In genomic region chr1:83096935-83097334, GRCm38 (mm10) we compare ENCODE assay signal across 42 mouse cellular contexts. TPM values are rescaled to one million over a fixed set of nuclear protein-coding genes. Genes with fewer than 3 reads are reported as not detected.
"Had no signal": no experiment of that assay in that cellular context is flagged by ENCODE, and none has a peak within 500 bp of the region (broad histone marks: within the 10 kb centered on the region; RNA-seq: fewer than 3 reads in every experiment).

No protein-coding gene starts in this region.

- H3K27me3 ChIP-seq: heart, embryonic 12.5 days; hindbrain, embryonic 12.5 days; kidney, embryonic 15.5 days; limb, embryonic 13.5 days; liver, embryonic 12.5 days had no signal

- DNase-seq: gastrocnemius, adult 2 months; gastrocnemius, postnatal 10 days; gastrocnemius, postnatal 25 days; heart, adult 18-20 months; heart, postnatal 10 days; heart, postnatal 4 days; kidney, adult 11 months; kidney, adult 2 months; kidney, adult 9 months; kidney, postnatal 14 days; kidney, postnatal 36 days; layer of hippocampus, adult 9-11 months; layer of hippocampus, postnatal 36 days; liver had no signal

- ATAC-seq: hindbrain, embryonic 16.5 days; inflammation-experienced regulatory T-cells, adult 6 months; liver, embryonic 12.5 days had no signal

- H3K9ac ChIP-seq: heart, embryonic 12.5 days; hindbrain, embryonic 12.5 days; hindbrain, embryonic 14.5 days; kidney, embryonic 15.5 days; limb, embryonic 13.5 days; liver, embryonic 12.5 days; liver, embryonic 14.5 days had no signal

- H3K27ac ChIP-seq: gastrocnemius, adult 2 months; heart, embryonic 10.5 days; hindbrain, embryonic 10.5 days; hindbrain, embryonic 12.5 days; hindbrain, embryonic 14.5 days; kidney, embryonic 15.5 days; kidney, postnatal 0 days; limb, embryonic 13.5 days; liver, embryonic 12.5 days; liver, embryonic 14.5 days had no signal

- H3K4me2 ChIP-seq: heart, embryonic 12.5 days; hindbrain, embryonic 12.5 days; hindbrain, embryonic 14.5 days; kidney, embryonic 15.5 days; limb, embryonic 13.5 days; liver, embryonic 12.5 days had no signal

- H3K36me3 ChIP-seq: heart, embryonic 10.5 days; heart, embryonic 12.5 days; hindbrain, embryonic 10.5 days; hindbrain, embryonic 12.5 days; kidney, embryonic 15.5 days; limb, embryonic 13.5 days; liver, embryonic 12.5 days had no signal

- H3K9me3 ChIP-seq: heart, embryonic 10.5 days; heart, embryonic 12.5 days; hindbrain, embryonic 10.5 days; hindbrain, embryonic 12.5 days; kidney, embryonic 15.5 days; limb, embryonic 13.5 days; liver, embryonic 12.5 days had no signal

- H3K4me3 ChIP-seq: gastrocnemius, adult 2 months; heart, embryonic 10.5 days; heart, embryonic 12.5 days; hindbrain, embryonic 10.5 days; hindbrain, embryonic 12.5 days; kidney, embryonic 15.5 days; limb, embryonic 13.5 days; liver, embryonic 12.5 days had no signal

- H3K4me1 ChIP-seq: hindbrain, embryonic 10.5 days; hindbrain, embryonic 12.5 days; liver, embryonic 12.5 days had no signal

RNA-seq across cellular contexts. Expression of gene Ccl20, which starts 19.6 kb away (rescaled TPM):
- total RNA-seq: gastrocnemius, adult 2 months; gastrocnemius, postnatal 10 days; gastrocnemius, postnatal 25 days; gastrocnemius, postnatal 4 days; granulocyte monocyte progenitor cell, adult 5-6 weeks; heart, adult 8-10 months; heart, postnatal 10 days; heart, postnatal 25 days; heart, postnatal 4 days; layer of hippocampus, adult 18-20 months; layer of hippocampus, adult 8-10 months; layer of hippocampus, postnatal 14 days; layer of hippocampus, postnatal 36 days; left cerebral cortex, adult 18-20 months; left cerebral cortex, adult 8-10 months; left cerebral cortex, postnatal 10 days; left cerebral cortex, postnatal 36 days had no signal
- polyA plus RNA-seq: frontal cortex, adult 2 months; heart, embryonic 16.5 days; hindbrain, embryonic 12.5 days; hindbrain, embryonic 14.5 days; hindbrain, embryonic 16.5 days; limb, embryonic 11.5 days; limb, embryonic 13.5 days had no signal

RNA-seq across cellular contexts. Expression of gene Krtap28-13, which starts 36.2 kb away (rescaled TPM):
- total RNA-seq: gastrocnemius, adult 2 months; gastrocnemius, postnatal 10 days; gastrocnemius, postnatal 25 days; gastrocnemius, postnatal 4 days; granulocyte monocyte progenitor cell, adult 5-6 weeks; heart, adult 18-20 months; heart, adult 8-10 months; heart, postnatal 10 days; heart, postnatal 25 days; heart, postnatal 4 days; layer of hippocampus, adult 18-20 months; layer of hippocampus, postnatal 14 days; layer of hippocampus, postnatal 36 days; left cerebral cortex, adult 18-20 months; left cerebral cortex, adult 8-10 months; left cerebral cortex, postnatal 10 days; left cerebral cortex, postnatal 36 days had no signal
- polyA plus RNA-seq: heart, embryonic 10.5 days; heart, embryonic 12.5 days; heart, embryonic 14.5 days; heart, embryonic 16.5 days; hindbrain, embryonic 10.5 days; hindbrain, embryonic 12.5 days; hindbrain, embryonic 14.5 days; hindbrain, embryonic 16.5 days; inflammation-experienced regulatory T-cells, adult 6 months; kidney, adult 2 months; kidney, embryonic 15.5 days; kidney, postnatal 0 days; large intestine, adult 2 months; limb, embryonic 11.5 days; limb, embryonic 13.5 days; liver, embryonic 12.5 days; liver, embryonic 14.5 days had no signal

RNA-seq across cellular contexts. Expression of gene A030005K14Rik, which starts 37.8 kb away (rescaled TPM):
- total RNA-seq: gastrocnemius, adult 2 months; gastrocnemius, postnatal 10 days; gastrocnemius, postnatal 25 days; gastrocnemius, postnatal 4 days; granulocyte monocyte progenitor cell, adult 5-6 weeks; heart, adult 18-20 months; heart, adult 8-10 months; heart, postnatal 10 days; heart, postnatal 25 days; heart, postnatal 4 days; layer of hippocampus, adult 18-20 months; layer of hippocampus, adult 8-10 months; layer of hippocampus, postnatal 14 days; layer of hippocampus, postnatal 36 days; left cerebral cortex, adult 18-20 months; left cerebral cortex, adult 8-10 months; left cerebral cortex, postnatal 10 days; left cerebral cortex, postnatal 36 days had no signal
- polyA plus RNA-seq: frontal cortex, adult 2 months; heart, embryonic 10.5 days; heart, embryonic 12.5 days; heart, embryonic 14.5 days; heart, embryonic 16.5 days; hindbrain, embryonic 10.5 days; hindbrain, embryonic 12.5 days; hindbrain, embryonic 14.5 days; hindbrain, embryonic 16.5 days; inflammation-experienced regulatory T-cells, adult 6 months; kidney, adult 2 months; kidney, embryonic 15.5 days; kidney, postnatal 0 days; large intestine, adult 2 months; limb, embryonic 11.5 days; limb, embryonic 13.5 days; liver, embryonic 12.5 days; liver, embryonic 14.5 days had no signal

RNA-seq across cellular contexts. Expression of gene Gm47969, which starts 52.2 kb away (rescaled TPM):
- total RNA-seq: gastrocnemius, adult 2 months; gastrocnemius, postnatal 10 days; gastrocnemius, postnatal 25 days; gastrocnemius, postnatal 4 days; granulocyte monocyte progenitor cell, adult 5-6 weeks; heart, adult 18-20 months; heart, adult 8-10 months; heart, postnatal 10 days; heart, postnatal 25 days; heart, postnatal 4 days; layer of hippocampus, adult 18-20 months; layer of hippocampus, adult 8-10 months; layer of hippocampus, postnatal 14 days; layer of hippocampus, postnatal 36 days; left cerebral cortex, adult 18-20 months; left cerebral cortex, adult 8-10 months; left cerebral cortex, postnatal 10 days; left cerebral cortex, postnatal 36 days had no signal
- polyA plus RNA-seq: heart, embryonic 10.5 days; heart, embryonic 12.5 days; heart, embryonic 14.5 days; heart, embryonic 16.5 days; hindbrain, embryonic 10.5 days; hindbrain, embryonic 12.5 days; hindbrain, embryonic 14.5 days; hindbrain, embryonic 16.5 days; inflammation-experienced regulatory T-cells, adult 6 months; kidney, adult 2 months; kidney, embryonic 15.5 days; kidney, postnatal 0 days; large intestine, adult 2 months; limb, embryonic 11.5 days; limb, embryonic 13.5 days; liver, embryonic 12.5 days; liver, embryonic 14.5 days had no signal

RNA-seq across cellular contexts. Expression of gene Krtap28-10, which starts 54.7 kb away (rescaled TPM):
- total RNA-seq: gastrocnemius, adult 2 months; gastrocnemius, postnatal 10 days; gastrocnemius, postnatal 25 days; gastrocnemius, postnatal 4 days; granulocyte monocyte progenitor cell, adult 5-6 weeks; heart, adult 18-20 months; heart, adult 8-10 months; heart, postnatal 10 days; heart, postnatal 25 days; heart, postnatal 4 days; layer of hippocampus, adult 18-20 months; layer of hippocampus, adult 8-10 months; layer of hippocampus, postnatal 14 days; layer of hippocampus, postnatal 36 days; left cerebral cortex, adult 18-20 months; left cerebral cortex, adult 8-10 months; left cerebral cortex, postnatal 10 days; left cerebral cortex, postnatal 36 days had no signal
- polyA plus RNA-seq: frontal cortex, adult 2 months; heart, embryonic 10.5 days; heart, embryonic 12.5 days; heart, embryonic 14.5 days; heart, embryonic 16.5 days; hindbrain, embryonic 10.5 days; hindbrain, embryonic 12.5 days; hindbrain, embryonic 14.5 days; hindbrain, embryonic 16.5 days; inflammation-experienced regulatory T-cells, adult 6 months; kidney, adult 2 months; kidney, embryonic 15.5 days; kidney, postnatal 0 days; large intestine, adult 2 months; limb, embryonic 11.5 days; limb, embryonic 13.5 days; liver, embryonic 12.5 days; liver, embryonic 14.5 days had no signal
